Mouse (Mus musculus) small intestine, adult 2 months (tissue): ENCODE measurements at regions not wholly inside any gene's neighbourhood (a gene's known extent, or its start where the extent isn't known, plus 50 kb on each side); places are given as distances from the start of the nearest gene placed in this dataset.
"Not testable (repeated sequence)": the region's sequence is repeated elsewhere in the genome, so short reads cannot be mapped to it uniquely, and the experiment has no call there.

ENCODE experiments used
- CTCF ChIP-seq: fragments of 200-500 bp; IDR thresholded peaks from 2 replicates; pipeline ENCODE4 v1.5.1; 2012; ENCODE audit warnings: low read depth, mild to moderate bottlenecking, control low read depth, inconsistent platforms, low read length, moderate library complexity, mixed read lengths; ENCODE audit not compliant: insufficient replicate concordance, insufficient read length; ENCODE audit errors: extremely low read depth
- POLR2A ChIP-seq: fragments of 200-500 bp; IDR thresholded peaks from 2 replicates; pipeline ENCODE4 v1.6.1; 2012; ENCODE audit warnings: low read depth, mild to moderate bottlenecking, control low read depth, inconsistent platforms, low read length, moderate library complexity

DNA sequence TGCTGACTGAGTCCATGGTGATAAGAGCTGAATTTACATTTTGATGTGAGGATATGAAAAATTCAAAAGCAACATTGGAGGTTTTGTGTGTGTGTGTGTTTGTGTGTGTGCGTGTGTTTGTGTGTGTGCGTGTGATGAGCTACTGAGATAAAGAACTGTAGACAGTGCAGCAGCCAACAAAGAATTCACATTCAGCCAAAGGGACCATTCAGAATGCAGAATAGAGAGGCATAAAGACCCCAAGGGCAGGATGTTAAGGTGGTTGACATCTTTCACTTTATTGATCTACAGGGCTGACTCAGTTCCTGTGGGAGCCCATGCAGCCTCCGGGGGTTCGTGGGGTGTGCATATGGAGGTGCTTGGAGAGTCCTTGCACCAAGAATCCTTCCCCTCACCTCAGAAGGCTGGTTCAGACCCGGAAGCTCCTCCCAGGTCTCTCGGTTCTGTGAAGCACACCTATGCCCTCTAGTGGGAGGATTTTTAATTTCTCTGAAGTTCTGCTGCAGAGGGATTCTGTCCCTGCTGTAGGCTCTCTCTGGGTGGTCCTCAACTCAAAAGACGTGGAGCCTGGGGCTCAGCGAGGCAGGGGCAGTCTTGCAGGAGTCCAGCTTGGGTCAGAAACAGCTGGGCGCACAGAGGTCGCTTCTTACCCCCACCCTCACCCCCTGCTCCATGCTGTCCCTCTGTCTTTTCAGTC, 79.6 kb downstream of the Teddm3 start:
- not testable (repeated sequence) for TF ChIP-seq CTCF, POLR2A
